Mouse (Mus musculus) kidney, adult 2 months (tissue): Measurements from ENCODE around the gene Tango6.

Experiments
- CTCF ChIP-seq: fragments of 200-500 bp; conservative IDR thresholded peaks from 2 replicates; pipeline ENCODE4 v1.5.1; 2011; ENCODE audit warnings: low read depth, mild to moderate bottlenecking, control low read depth, low read length, moderate library complexity, mixed read lengths; ENCODE audit not compliant: insufficient read depth, insufficient read length
- POLR2A ChIP-seq: fragments of 200-500 bp; IDR thresholded peaks from one replicate; pipeline ENCODE4 v1.6.1; 2011; ENCODE audit warnings: low read depth, low read length, control low read depth

DNA sequence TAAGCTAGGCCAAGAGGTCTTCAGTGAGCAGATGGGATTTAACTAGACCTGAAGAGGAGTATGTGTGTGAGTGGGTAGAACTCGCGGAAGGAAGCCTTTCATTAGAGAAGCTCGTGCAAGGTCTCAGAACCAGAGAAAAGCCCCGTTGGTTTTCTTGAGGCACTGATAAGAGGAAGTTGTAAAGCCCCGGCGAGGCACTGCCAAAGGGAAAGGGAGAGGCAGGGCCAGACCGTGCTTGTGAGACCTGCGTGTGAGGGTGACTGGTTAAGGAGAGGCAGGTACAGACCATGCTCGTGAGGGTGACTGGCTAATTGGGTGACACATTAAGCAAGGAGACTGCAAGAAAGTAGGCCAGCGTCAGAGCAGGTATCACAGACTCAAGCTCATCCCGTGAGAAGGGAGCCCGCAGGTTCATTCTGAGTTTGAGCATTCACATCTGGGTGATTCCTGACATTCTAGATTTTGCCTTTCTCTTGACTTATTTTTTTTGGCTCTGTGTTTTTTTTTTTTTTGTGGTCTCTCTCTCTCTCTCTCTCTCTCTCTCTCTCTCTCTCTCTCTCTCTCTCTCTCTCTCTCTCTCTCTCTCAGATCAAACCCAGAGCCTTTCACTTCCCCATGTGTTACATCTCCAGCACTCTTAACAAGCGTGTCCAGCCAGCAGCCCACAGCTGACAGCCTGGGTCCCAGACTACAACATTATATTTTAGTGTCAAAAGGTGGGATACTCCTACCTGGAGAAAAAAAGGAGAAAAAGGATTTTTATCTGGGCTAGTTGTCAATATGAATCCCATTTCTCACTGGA is 54.2 kb downstream of the Tango6 start:
- TF ChIP-seq CTCF (no peak), POLR2A (no peak)
